Mouse (Mus musculus): ENCODE data around the gene Ofcc1. TPM values are rescaled to one million over a fixed set of nuclear protein-coding genes. Genes with fewer than 3 reads are reported as not detected.

Gene Ofcc1
- not detected in 2 replicates for polyA plus RNA-seq (2012)

DNA sequence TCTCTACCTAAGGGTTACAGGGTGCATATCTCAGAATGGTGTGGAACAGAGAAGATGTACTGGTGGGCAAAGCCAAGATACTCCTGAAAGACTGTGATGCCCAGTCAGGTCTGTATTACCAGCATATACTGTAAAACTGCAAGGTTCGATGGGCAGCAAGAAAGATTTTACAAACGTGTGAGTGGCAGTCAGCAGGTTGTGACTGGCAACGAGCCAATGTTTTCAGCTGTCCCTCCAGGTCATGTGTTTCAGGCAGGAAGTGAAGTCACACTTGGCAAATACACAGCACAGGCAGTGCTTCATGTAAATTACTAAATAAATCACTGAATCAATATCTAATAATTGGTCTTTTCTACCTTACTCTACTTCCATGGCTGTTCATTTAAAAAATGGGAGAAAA is at the start of gene Ofcc1:
Gene Ofcc1, minus strand, starts transcription at position 163 of the 400 bp plus-strand sequence.
- TF ChIP-seq TAL1 (IDR thresholded peaks at IDR 0.05; ENCODE audit: low read length) (no peak), GATA1 (IDR thresholded peaks at IDR 0.05; ENCODE audit: low read length) (no peak)
- Histone ChIP-seq H3K36me3 (ENCODE audit: control insufficient read depth) (no peaks in the 10 kb centered on the region), H3K9me3 (ENCODE audit: control insufficient read depth, low read length) (no peaks in the 10 kb centered on the region; the same call in 1 of the 2 replicates), H3K4me1 (ENCODE audit: control insufficient read depth) (no peaks in the 10 kb centered on the region), H3K27me3 (ENCODE audit: control insufficient read depth) (no peaks in the 10 kb centered on the region), H3K4me3 (replicated peaks) (no peak within 1 kb of the TSS)

DNA sequence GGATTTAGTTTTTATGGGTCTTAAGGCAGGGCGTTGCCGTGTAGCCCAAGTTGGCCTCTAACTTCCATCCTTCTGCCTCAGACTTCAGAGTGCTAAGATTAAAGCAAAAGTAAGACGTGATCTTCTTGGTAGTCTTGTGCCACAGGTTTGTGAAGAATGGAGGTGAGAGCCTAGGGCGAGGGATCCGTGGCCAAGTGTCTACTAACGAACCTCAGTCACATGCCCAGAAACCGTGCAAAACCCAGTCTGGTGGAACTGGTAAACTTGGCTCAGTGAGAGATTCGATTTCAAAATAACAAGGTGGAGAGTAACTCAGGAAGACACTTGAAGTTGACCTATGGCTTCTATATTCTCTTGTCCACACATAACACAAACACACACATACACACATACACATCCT is 28.9 kb upstream of the Ofcc1 start:
- no peak overlapping the region for H3K4me3 ChIP-seq (replicated peaks)
- H3K4me1 ChIP-seq (ENCODE audit: control insufficient read depth): no peaks in the 10 kb centered on the region
- no peaks in the 10 kb centered on the region for H3K27me3 ChIP-seq (ENCODE audit: control insufficient read depth)
- H3K36me3 ChIP-seq (ENCODE audit: control insufficient read depth): no peaks in the 10 kb centered on the region
- no peak for TF ChIP-seq GATA1 (IDR thresholded peaks at IDR 0.05; ENCODE audit: low read length)
- no peak for TF ChIP-seq TAL1 (IDR thresholded peaks at IDR 0.05; ENCODE audit: low read length)
- H3K9me3 ChIP-seq (ENCODE audit: control insufficient read depth, low read length): 0 out of 2 replicates have a peak, but pooled peaks cover 2% of the 10 kb centered on the region

DNA sequence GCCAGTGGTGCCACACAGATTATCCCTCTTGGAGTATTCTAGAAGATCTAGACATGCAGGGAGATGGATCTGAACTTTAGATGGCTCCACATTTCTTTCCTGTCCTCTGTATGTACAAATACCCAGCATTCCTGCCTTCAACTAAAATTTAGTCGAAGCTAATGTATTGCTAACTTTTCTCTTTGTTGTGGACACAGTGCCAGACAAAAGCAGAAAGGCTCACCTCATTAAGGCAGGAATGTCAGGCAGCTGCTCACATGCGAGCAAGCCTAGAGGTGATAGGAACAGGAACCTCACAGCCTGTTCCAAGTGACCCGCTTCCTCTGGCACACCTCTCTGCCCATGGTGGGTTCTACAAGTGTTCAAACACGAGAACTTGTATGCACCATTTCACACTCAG is 26.2 kb upstream of the Ofcc1 start:
- H3K4me3 ChIP-seq (replicated peaks): no peak overlapping the region
- no peak for TF ChIP-seq TAL1 (IDR thresholded peaks at IDR 0.05; ENCODE audit: low read length)
- no peak for TF ChIP-seq GATA1 (IDR thresholded peaks at IDR 0.05; ENCODE audit: low read length)
- H3K36me3 ChIP-seq (ENCODE audit: control insufficient read depth): no peaks in the 10 kb centered on the region
- H3K9me3 ChIP-seq (ENCODE audit: control insufficient read depth, low read length): 0 out of 2 replicates have a peak, but pooled peaks cover 2% of the 10 kb centered on the region
- no peaks in the 10 kb centered on the region for H3K27me3 ChIP-seq (ENCODE audit: control insufficient read depth)
- no peaks in the 10 kb centered on the region for H3K4me1 ChIP-seq (ENCODE audit: control insufficient read depth)

DNA sequence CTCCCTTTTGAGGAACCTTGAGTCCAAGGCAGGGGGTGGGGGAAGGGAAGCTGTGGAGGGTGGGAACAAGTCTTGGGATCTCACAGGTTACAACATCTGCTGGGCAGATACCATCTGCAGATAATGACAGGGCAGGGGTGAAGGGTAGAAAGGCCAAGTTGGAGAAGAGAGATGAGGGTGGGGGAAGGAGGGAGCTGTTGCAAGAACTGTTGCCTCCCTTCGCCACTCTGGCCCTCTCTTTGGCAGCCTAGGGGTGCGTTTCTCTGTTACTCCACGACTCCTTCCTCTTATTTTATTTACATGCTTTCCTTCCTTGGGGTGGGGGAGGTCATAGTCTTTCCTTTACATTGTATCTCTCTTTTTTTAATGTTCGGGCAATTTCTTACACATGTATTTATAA is 23.7 kb upstream of the Ofcc1 start:
- Histone ChIP-seq H3K36me3 (ENCODE audit: control insufficient read depth) (no peaks in the 10 kb centered on the region), H3K9me3 (ENCODE audit: control insufficient read depth, low read length) (0 out of 2 replicates have a peak, but pooled peaks cover 2% of the 10 kb centered on the region), H3K4me3 (replicated peaks) (no peak overlapping the region), H3K27me3 (ENCODE audit: control insufficient read depth) (no peaks in the 10 kb centered on the region), H3K4me1 (ENCODE audit: control insufficient read depth) (no peaks in the 10 kb centered on the region)
- TF ChIP-seq GATA1 (IDR thresholded peaks at IDR 0.05; ENCODE audit: low read length): no peak
- no peak for TF ChIP-seq TAL1 (IDR thresholded peaks at IDR 0.05; ENCODE audit: low read length)

DNA sequence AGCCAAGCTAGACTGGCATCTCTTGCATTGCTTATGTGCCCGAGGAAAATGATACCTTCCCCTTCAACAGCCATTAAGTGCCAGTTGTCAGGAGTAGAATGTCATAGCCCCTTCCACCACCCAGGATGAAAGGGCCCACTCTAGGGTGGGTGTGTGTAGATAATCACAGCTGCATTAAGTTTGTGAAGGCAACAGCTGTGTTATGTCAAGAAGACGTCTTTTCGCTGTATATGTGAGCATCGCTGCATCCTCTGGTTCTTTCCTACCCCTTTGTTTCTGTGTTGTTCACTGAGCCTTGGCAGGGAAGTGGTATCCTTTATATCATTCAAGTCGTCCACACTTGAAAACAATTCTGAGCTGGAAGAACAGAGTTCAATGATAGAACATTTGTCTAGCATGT is 15.5 kb upstream of the Ofcc1 start:
- Histone ChIP-seq H3K36me3 (ENCODE audit: control insufficient read depth) (no peaks in the 10 kb centered on the region), H3K27me3 (ENCODE audit: control insufficient read depth) (no peaks in the 10 kb centered on the region), H3K4me1 (ENCODE audit: control insufficient read depth) (no peaks in the 10 kb centered on the region), H3K9me3 (ENCODE audit: control insufficient read depth, low read length) (peaks cover 4% of the 10 kb centered on the region), H3K4me3 (replicated peaks) (no peak overlapping the region)
- TF ChIP-seq GATA1 (IDR thresholded peaks at IDR 0.05; ENCODE audit: low read length) (no peak), TAL1 (IDR thresholded peaks at IDR 0.05; ENCODE audit: low read length) (no peak)

DNA sequence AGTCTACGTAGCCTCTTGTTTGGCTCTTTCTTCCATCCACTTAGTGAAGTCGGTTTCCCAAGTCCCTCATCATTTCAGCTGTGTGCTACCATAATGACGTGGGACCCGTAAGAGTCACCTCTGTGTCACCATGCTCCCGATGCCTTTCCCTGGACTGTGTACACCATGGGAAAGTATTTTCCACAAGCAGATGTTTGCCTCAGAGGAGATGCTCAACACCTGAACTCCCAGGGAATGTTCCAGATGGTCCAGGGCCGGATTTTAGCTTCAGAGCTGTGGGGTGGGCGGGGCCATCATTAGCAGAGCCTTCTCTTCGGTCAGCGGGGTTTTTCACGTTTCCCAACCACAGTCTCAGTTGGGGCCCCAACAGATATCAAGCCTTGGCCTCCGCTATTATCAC is 5.5 kb upstream of the Ofcc1 start:
- H3K4me3 ChIP-seq (replicated peaks): no peak overlapping the region
- H3K27me3 ChIP-seq (ENCODE audit: control insufficient read depth): no peaks in the 10 kb centered on the region
- no peaks in the 10 kb centered on the region for H3K36me3 ChIP-seq (ENCODE audit: control insufficient read depth)
- TF ChIP-seq GATA1 (IDR thresholded peaks at IDR 0.05; ENCODE audit: low read length) (no peak), TAL1 (IDR thresholded peaks at IDR 0.05; ENCODE audit: low read length) (no peak)
- no peaks in the 10 kb centered on the region for H3K4me1 ChIP-seq (ENCODE audit: control insufficient read depth)
- peaks cover 12% of the 10 kb centered on the region for H3K9me3 ChIP-seq (ENCODE audit: control insufficient read depth, low read length)

DNA sequence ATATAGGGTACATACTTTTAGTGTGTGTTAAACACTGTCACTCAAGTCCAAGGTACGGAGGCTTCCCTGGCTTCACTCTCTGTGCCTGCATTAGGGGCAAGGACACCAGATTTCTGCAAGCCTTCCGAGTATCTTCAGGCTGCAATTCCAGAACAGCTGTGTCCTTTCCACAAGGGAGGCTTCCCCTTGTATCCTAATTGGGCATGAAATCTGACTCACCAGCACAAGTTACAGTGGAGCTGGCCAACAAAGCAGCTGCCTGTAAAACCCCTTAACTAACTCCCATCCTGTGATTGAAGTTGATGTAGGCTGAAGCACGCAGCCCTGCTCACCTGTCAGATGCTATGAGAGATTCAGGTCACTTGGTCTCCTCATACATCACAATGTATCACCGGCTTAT is 3.6 kb upstream of the Ofcc1 start:
- H3K9me3 ChIP-seq (ENCODE audit: control insufficient read depth, low read length): peaks cover 6% of the 10 kb centered on the region
- TF ChIP-seq GATA1 (IDR thresholded peaks at IDR 0.05; ENCODE audit: low read length) (no peak), TAL1 (IDR thresholded peaks at IDR 0.05; ENCODE audit: low read length) (no peak)
- no peaks in the 10 kb centered on the region for H3K4me1 ChIP-seq (ENCODE audit: control insufficient read depth)
- no peak overlapping the region for H3K4me3 ChIP-seq (replicated peaks)
- no peaks in the 10 kb centered on the region for H3K36me3 ChIP-seq (ENCODE audit: control insufficient read depth)
- H3K27me3 ChIP-seq (ENCODE audit: control insufficient read depth): no peaks in the 10 kb centered on the region

DNA sequence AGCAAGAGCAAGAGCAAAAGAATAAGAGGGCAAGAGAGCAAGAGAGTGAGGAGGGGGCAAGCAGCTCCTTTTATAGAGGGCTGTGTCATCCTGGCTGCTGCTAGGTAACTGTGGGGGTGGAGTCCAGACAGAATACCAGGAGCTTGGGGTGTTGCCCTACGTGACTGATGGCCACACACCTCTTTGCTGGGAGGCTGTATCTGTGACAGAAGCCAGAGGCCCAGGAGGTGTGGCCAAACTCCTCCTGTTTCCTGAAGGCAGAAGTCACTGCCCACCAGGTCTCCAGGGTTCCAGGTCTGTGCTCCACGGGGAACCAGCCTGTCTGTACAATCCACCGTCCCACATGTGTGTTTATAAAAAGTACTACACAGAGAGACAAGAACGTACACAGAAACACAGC is 558 bp downstream of the Ofcc1 start:
- Histone ChIP-seq H3K4me3 (replicated peaks) (no peak overlapping the region), H3K9me3 (ENCODE audit: control insufficient read depth, low read length) (peaks cover 3% of the 10 kb centered on the region)
- TF ChIP-seq GATA1 (IDR thresholded peaks at IDR 0.05; ENCODE audit: low read length) (no peak), TAL1 (IDR thresholded peaks at IDR 0.05; ENCODE audit: low read length) (no peak)

DNA sequence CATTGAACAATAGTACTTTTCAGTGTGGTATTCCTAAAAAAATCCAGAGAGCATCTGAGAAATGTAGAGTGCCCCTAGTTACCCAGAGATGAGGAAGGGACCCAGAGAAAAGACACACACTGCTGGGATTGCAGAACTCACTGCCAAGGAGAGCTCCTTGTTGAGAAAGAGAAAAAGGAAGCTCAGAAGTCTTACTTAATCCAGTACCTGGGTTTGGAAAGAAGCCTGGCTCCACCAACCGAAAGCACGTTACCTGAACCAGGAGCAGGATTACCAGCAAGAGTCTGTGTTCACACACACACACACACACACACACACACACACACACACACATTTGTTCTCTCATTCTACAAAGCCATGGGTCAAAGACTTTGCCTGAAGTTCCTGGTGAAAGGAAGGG is 14.2 kb downstream of the Ofcc1 start:
- no peaks in the 10 kb centered on the region for H3K36me3 ChIP-seq (ENCODE audit: control insufficient read depth)
- H3K4me1 ChIP-seq (ENCODE audit: control insufficient read depth): no peaks in the 10 kb centered on the region
- no peaks in the 10 kb centered on the region for H3K27me3 ChIP-seq (ENCODE audit: control insufficient read depth)
- H3K4me3 ChIP-seq (replicated peaks): no peak overlapping the region
- TF ChIP-seq TAL1 (IDR thresholded peaks at IDR 0.05; ENCODE audit: low read length) (no peak), GATA1 (IDR thresholded peaks at IDR 0.05; ENCODE audit: low read length) (no peak)
- no peaks in the 10 kb centered on the region for H3K9me3 ChIP-seq (ENCODE audit: control insufficient read depth, low read length)

More for the DNA sequence above, 558 bp downstream of the Ofcc1 start:
- H3K36me3 ChIP-seq (ENCODE audit: control insufficient read depth): no peaks in the 10 kb centered on the region
- no peaks in the 10 kb centered on the region for H3K4me1 ChIP-seq (ENCODE audit: control insufficient read depth)
- H3K27me3 ChIP-seq (ENCODE audit: control insufficient read depth): no peaks in the 10 kb centered on the region

DNA sequence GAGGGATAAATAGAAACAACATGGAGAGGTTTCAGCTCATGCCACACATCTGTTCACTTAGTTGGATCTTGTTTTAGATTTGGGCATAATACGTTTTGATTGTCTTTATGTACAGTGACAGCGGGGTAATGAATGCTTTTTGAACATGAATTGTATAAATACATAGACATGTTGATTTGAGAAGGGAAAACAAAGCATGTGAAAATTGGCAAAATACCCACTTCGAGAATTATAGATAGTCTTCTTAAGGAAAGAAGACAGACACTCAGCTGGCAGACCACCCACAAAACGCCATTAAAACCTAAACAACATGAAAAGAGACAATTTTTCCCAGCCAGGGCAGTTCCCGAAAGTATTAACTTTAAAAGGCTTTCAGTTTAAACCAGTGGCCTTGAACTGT is 37.9 kb downstream of the Ofcc1 start:
- no peaks in the 10 kb centered on the region for H3K36me3 ChIP-seq (ENCODE audit: control insufficient read depth)
- no peaks in the 10 kb centered on the region for H3K4me1 ChIP-seq (ENCODE audit: control insufficient read depth)
- no peak overlapping the region for H3K4me3 ChIP-seq (replicated peaks)
- TF ChIP-seq GATA1 (IDR thresholded peaks at IDR 0.05; ENCODE audit: low read length) (no peak), TAL1 (IDR thresholded peaks at IDR 0.05; ENCODE audit: low read length) (no peak)
- no peaks in the 10 kb centered on the region for H3K27me3 ChIP-seq (ENCODE audit: control insufficient read depth)
- H3K9me3 ChIP-seq (ENCODE audit: control insufficient read depth, low read length): no peaks in the 10 kb centered on the region

Measured in erythroblast, embryonic 14.5 days (primary cell).